Mouse (Mus musculus) kidney, adult 11 months (tissue): Measurements from ENCODE around the gene Dnajc17.

Experiments used
- DNase-seq: peaks from one replicate; pipeline ENCODE4 v3.0.0; 2022

The Dnajc17 gene

GRCm38 (mm10) chr2:119197493-119197892 is 11.1 kb downstream of the Dnajc17 start:
- no peak for DNase-seq

- no peak for DNase-seq
These were observed 12.1 kb downstream of the Dnajc17 start for GRCm38 (mm10) chr2:119196316-119197108.

- DNase-seq, result no peak
These were observed 14.5 kb downstream of the Dnajc17 start for GRCm38 (mm10) chr2:119194140-119194539.

GRCm38 (mm10) chr2:119190969-119191368 is 17.6 kb downstream of the Dnajc17 start:
- no peak for DNase-seq

- peak; percentile 68 for DNase-seq
These were observed 19.4 kb downstream of the Dnajc17 start for GRCm38 (mm10) chr2:119189029-119189710.

- no peak for DNase-seq
These were observed 25.7 kb downstream of the Dnajc17 start for GRCm38 (mm10) chr2:119182914-119183313.

GRCm38 (mm10) chr2:119177384-119177939 is 31.1 kb downstream of the Dnajc17 start:
- DNase-seq, result no peak

GRCm38 (mm10) chr2:119176761-119177160 is 31.8 kb downstream of the Dnajc17 start:
- DNase-seq, result peak; percentile 27

GRCm38 (mm10) chr2:119175614-119176013 is 33.0 kb downstream of the Dnajc17 start:
- DNase-seq, result peak; percentile 29

GRCm38 (mm10) chr2:119174866-119175265 is 33.7 kb downstream of the Dnajc17 start:
- no peak for DNase-seq

GRCm38 (mm10) chr2:119173991-119174651 is 34.5 kb downstream of the Dnajc17 start, which contains the start of gene Gm14137:
Gm14137 (plus strand) TSS chr2:119174509.
- DNase-seq, result no peak

GRCm38 (mm10) chr2:119172862-119173576 is 35.6 kb downstream of the Dnajc17 start:
- DNase-seq, result peak; percentile 58

GRCm38 (mm10) chr2:119172446-119172845 is 36.1 kb downstream of the Dnajc17 start:
- no peak for DNase-seq

- no peak for DNase-seq
These were observed 37.0 kb downstream of the Dnajc17 start for GRCm38 (mm10) chr2:119171574-119171973.

GRCm38 (mm10) chr2:119170282-119170681 is 38.3 kb downstream of the Dnajc17 start:
- DNase-seq, result no peak

- DNase-seq, result no peak
These were observed 40.7 kb downstream of the Dnajc17 start for GRCm38 (mm10) chr2:119167866-119168256.

- peak; percentile 86 for DNase-seq
These were observed 41.4 kb downstream of the Dnajc17 start, which contains the start of gene Gchfr for GRCm38 (mm10) chr2:119166901-119167865. Gchfr (plus strand) TSS chr2:119167773.

- DNase-seq, result no peak
These were observed 43.2 kb downstream of the Dnajc17 start for GRCm38 (mm10) chr2:119165401-119165800.

GRCm38 (mm10) chr2:119163999-119164398 is 44.6 kb downstream of the Dnajc17 start:
- no peak for DNase-seq

GRCm38 (mm10) chr2:119163135-119163534 is 45.5 kb downstream of the Dnajc17 start:
- no peak for DNase-seq

GRCm38 (mm10) chr2:119161247-119161646 is 47.3 kb downstream of the Dnajc17 start:
- peak; percentile 61 for DNase-seq
